Mouse (Mus musculus): Measurements from ENCODE around the gene Ttll9.

The Ttll9 gene

DNA sequence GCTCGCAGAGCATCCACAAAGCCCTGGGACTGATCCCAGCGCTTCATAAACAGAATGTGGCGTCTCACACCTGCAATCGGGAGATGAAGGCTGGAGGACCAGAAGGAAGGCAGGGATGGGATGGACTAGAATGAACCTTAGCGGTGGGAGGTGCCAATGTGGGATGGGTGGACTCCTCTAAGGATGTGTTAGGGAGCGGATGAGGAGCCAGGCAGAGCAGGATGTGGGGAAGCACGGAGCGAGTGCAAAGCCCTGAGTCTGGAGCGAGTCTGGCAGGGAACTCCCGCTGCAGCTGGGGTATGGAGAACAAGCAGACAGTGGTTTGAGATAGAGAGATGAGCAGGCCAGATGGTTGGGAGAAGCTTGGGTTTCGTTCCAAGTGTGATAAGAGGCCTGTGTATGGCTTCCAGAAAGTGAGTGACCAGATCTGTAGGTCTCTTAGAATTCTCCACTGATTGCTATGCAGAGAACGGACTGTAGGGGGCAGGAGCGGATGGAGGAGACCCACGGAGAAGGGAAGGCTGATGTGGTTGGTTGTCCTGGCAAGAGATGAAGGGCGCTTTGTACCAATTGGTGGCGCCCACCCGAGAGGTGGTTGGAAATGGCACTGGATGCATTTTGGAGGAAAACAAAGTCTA is 85.7 kb downstream of the Ttll9 start:
- in situ Hi-C loops (cut with MboI, MseI), result no loop called here

DNA sequence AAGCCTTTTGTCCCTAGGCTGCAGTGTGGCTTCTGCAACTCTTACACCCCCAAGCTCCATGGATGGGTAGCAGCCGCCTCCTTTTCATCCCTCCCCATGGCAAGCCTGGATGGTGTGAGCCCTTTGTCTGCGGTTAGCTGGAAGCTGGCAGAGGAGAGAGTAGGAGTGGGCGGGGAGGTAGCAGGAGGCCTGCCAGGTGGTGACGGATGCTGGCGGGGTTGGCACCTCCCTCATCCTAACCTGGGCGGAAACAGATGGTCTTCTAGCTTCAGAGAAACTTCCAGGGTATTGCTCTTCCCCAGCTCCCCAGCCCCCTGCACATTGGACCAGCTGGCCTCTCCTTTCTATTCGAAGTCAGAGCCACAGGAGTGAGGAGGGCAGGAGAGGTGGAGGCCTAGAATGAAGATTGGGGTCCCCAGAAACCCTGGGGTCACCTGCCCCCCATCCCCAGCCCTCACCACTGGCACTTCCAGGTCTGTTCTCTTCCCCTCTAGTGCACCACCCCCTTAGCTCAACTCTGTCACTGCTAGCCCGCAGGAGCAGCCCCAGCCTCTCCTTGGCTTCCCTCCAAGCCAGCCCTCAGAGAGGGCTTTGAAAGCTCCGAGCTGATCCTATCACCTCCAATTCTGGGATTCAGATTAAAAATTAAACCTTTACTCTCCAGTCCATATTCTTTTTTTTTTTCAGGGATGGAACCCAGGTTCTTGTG is 87.2 kb downstream of the Ttll9 start:
- in situ Hi-C loops (cut with MboI, MseI), result no loop called here

DNA sequence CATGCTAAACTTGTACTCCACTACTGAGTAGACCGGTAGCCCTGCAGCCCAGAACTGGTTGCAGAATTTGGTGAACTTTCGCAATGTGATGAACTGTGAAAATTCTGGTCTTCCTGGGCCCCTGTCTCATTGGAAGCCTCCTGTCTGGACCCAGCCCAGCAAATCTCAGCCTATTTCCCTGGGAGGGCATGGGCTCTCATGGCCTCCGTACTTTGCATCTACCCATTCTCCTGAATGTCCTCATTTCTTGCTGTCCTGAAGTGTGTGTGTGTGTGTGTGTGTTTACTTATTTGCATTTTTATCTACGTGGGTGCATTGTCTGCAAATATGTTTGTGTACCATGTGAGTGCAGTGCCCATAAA is 87.7 kb downstream of the Ttll9 start:
- in situ Hi-C loops (cut with MboI, MseI), result no loop called here

GRCm38 (mm10) chr2:153051095-153051494 is 88.8 kb downstream of the Ttll9 start:
- in situ Hi-C loops (cut with MboI, MseI), result no loop called here

- in situ Hi-C loops (cut with MboI, MseI), result no loop called here
Observed at GRCm38 (mm10) chr2:153051537-153051936, 89.3 kb downstream of the Ttll9 start.

DNA sequence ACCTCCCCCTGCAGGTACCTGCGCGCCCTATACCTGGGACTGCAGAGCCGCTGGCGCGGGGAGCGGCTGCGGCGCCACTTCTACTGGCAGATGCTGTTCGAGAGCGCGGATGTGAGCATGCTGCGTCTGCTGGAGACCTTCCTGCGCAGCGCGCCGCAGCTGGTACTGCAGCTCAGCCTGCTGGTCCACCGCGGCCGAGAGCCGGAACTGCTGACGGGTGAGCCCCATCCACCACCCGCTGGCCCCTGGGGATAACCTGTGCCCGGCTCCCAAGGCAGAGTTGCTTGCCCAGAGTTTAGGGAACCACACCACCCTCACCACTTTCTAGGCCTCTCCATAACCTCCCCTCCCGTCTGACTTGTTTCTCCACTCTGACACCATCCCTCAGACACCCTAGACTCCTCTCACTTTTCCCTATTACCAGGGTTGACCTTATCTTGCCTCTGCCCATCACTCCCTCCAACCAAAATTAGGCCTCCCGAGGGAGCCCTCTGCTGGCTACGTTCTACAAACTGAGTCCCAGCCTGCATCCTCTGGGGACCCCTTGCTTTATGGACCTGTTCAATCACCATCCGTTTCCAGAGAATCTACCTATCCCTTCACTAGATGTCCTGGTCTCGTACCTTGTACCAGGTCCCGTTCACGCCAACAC is 90.5 kb downstream of the Ttll9 start:
- in situ Hi-C loops (cut with MboI, MseI), result no loop called here

- in situ Hi-C loops (cut with MboI, MseI), result no loop called here
Observed at GRCm38 (mm10) chr2:153053896-153054295, 91.6 kb downstream of the Ttll9 start.

GRCm38 (mm10) chr2:153055270-153055920 is 93.1 kb downstream of the Ttll9 start:
- in situ Hi-C loops (cut with MboI, MseI), result no loop called here

All from T-helper 17 cell (primary cell).